Mouse (Mus musculus): Measurements from ENCODE around the gene Tmem102. TPM values are rescaled to one million over a fixed set of nuclear protein-coding genes. Genes with fewer than 3 reads are reported as not detected.

Tmem102 gene
- polyA plus RNA-seq, 1 experiment from 2014 or later: 4.1 TPM

DNA sequence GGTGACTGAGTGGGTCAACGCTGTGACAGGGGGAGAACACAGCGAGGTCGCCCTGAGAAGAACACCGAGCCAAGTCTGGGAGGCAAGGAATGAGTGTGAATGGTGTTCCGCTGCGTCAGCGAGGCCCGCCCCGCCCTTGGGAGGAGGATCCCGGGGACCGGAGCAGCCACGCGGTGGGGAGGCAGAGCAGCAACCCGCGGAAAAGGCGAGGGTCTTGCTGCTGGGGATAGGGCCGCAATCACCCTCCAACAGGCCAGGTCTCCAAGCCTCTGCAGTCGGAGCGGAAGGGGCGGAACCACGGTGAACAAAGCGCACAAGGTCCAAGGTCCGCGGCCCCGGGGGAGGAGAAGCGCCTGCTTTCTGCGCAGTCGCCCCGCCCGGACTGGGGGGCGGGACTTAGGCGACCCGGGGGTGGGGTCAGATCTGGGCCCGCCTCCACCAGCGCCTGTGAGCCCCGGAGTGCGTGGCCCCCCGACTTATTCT is 40.8 kb upstream of the Tmem102 start, which contains the start of gene Plscr3:
Plscr3 (plus strand) TSS at position 179 of the 483 bp plus-strand sequence.
- Histone ChIP-seq H3K4me1 (ENCODE audit: control insufficient read depth, insufficient read depth, low read length) (peaks cover 25% of the 10 kb centered on the region), H3K27me3 (replicated peaks; ENCODE audit: control insufficient read depth, insufficient read depth, low read length) (no peaks in the 10 kb centered on the region), H3K36me3 (ENCODE audit: control insufficient read depth, insufficient read depth, low read length) (peaks cover 36% of the 10 kb centered on the region), H3K27ac (replicated peaks; ENCODE audit: low read depth, low read length) (peak within 1 kb of the TSS; percentile 95), H3K9ac (ENCODE audit: low read depth, low read length) (peak within 1 kb of the TSS; percentile 92), H3K4me3 (ENCODE audit: low read depth, low read length) (peak within 1 kb of the TSS; percentile 90), H3K4me2 (ENCODE audit: low read depth, low read length) (peak within 1 kb of the TSS; percentile 95), H3K9me3 (ENCODE audit: control insufficient read depth, low read length) (no peaks in the 10 kb centered on the region)
- WGBS: 0% methylated on average over 19 of the region's 38 CpGs
- ATAC-seq (ENCODE audit: low read depth) (peak; percentile 92), DNase-seq (ENCODE audit: low spot score) (peak; percentile 96)

DNA sequence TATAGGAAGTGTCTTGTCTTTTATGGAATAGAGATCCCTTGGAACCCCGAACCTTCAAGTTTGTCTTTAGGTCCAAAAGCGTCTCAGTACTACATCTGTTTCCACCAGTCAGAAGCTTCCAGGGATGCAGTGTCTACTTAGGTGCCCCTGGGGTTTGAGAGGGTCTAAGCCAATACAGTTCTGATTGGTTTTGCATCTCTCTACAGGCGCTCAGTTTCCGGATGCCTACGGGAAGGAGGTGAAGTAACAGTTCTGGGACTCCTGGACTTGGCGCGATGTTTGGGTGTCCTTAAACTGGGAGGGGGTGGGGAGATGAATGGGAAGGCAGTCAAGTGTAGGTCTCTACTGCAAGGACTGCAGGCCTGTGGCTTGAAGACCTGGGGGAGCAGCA is 33.3 kb upstream of the Tmem102 start:
- peak overlapping the region; percentile 90 for H3K27ac ChIP-seq (replicated peaks; ENCODE audit: low read depth, low read length)
- no peaks in the 10 kb centered on the region for H3K9me3 ChIP-seq (ENCODE audit: control insufficient read depth, low read length)
- 2% methylated on average over 7 of the region's 7 CpGs for WGBS
- no peaks in the 10 kb centered on the region for H3K27me3 ChIP-seq (replicated peaks; ENCODE audit: control insufficient read depth, insufficient read depth, low read length)
- DNase-seq (ENCODE audit: low spot score) (no peak), ATAC-seq (ENCODE audit: low read depth) (peak; percentile 2; the same call in 1 of the 2 replicates)
- peak overlapping the region; percentile 95 for H3K4me2 ChIP-seq (ENCODE audit: low read depth, low read length)
- peaks cover 26% of the 10 kb centered on the region for H3K4me1 ChIP-seq (ENCODE audit: control insufficient read depth, insufficient read depth, low read length)
- H3K4me3 ChIP-seq (ENCODE audit: low read depth, low read length): peak overlapping the region; percentile 73
- peaks cover 3% of the 10 kb centered on the region for H3K36me3 ChIP-seq (ENCODE audit: control insufficient read depth, insufficient read depth, low read length)
- H3K9ac ChIP-seq (ENCODE audit: low read depth, low read length): peak overlapping the region; percentile 79

DNA sequence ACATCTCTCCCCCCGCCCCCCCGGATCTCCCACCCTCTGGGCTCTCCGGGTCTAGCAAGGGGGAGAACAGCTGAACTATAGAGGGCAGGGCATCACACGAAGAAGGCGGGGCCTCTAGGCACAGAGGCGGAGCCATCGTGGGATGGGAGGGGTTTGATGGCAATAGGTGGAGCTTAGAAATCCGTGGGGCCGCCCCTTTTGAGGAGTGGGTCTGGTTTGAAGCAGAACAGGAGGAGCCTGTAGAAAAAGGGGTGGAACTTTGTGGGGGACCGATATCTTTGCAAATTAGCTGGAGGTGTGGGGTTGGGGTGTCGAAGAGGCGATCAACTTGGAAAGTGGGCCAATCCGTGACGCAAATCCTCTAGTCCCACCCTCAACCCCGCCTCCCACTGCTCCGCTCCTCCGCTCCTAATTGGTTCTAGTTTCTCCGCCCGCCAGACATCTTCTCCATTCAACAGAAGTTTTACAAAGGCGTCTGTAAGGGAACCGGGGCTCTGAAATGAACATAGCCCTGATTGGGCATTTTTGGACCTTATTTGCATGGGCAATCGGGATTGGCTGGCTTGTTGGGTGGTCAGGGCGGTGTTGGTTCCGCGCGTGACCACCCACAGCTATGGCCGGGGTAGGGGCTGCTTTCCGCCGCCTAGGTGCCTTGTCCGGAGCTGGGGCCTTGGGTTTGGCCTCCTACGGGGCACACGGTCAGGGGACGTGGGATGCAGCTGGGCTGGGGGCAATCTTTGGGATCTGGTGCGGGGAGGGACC is 32.7 kb upstream of the Tmem102 start, which contains the start of gene Tmem256:
Tmem256 (plus strand) TSS at position 563 of the 762 bp plus-strand sequence.
- H3K27ac ChIP-seq (replicated peaks; ENCODE audit: low read depth, low read length): peak within 1 kb of the TSS; percentile 92
- peak within 1 kb of the TSS; percentile 81 for H3K9ac ChIP-seq (ENCODE audit: low read depth, low read length)
- peak; percentile 99 for DNase-seq (ENCODE audit: low spot score)
- H3K36me3 ChIP-seq (ENCODE audit: control insufficient read depth, insufficient read depth, low read length): peaks cover 9% of the 10 kb centered on the region
- peak within 1 kb of the TSS; percentile 95 for H3K4me2 ChIP-seq (ENCODE audit: low read depth, low read length)
- ATAC-seq (ENCODE audit: low read depth): peak; percentile 92
- peak within 1 kb of the TSS; percentile 73 for H3K4me3 ChIP-seq (ENCODE audit: low read depth, low read length)
- under 1% methylated on average over 28 of the region's 34 CpGs for WGBS
- peaks cover 28% of the 10 kb centered on the region for H3K4me1 ChIP-seq (ENCODE audit: control insufficient read depth, insufficient read depth, low read length)
- no peaks in the 10 kb centered on the region for H3K9me3 ChIP-seq (ENCODE audit: control insufficient read depth, low read length)
- H3K27me3 ChIP-seq (replicated peaks; ENCODE audit: control insufficient read depth, insufficient read depth, low read length): no peaks in the 10 kb centered on the region

DNA sequence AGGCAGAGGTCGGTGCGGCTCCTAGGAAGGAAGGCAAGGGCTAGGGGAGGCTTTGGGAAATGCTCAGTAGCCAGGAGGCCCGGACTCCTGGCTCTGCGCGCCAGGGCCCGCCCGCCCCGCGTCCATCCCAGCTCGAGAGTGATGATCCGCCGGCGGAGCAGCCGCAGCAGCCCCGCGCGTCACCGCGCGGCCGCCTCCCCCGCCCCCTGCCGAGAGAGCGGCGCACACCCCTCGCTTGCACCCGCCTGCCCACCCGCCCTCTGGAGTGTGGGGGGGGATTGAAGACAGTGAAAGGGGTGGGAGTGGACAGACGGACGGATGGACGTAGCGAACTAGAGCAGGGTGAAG is 32.2 kb upstream of the Tmem102 start, which contains the start of gene Nlgn2:
Nlgn2 (minus strand) TSS at position 181 of the 348 bp plus-strand sequence.
- Histone ChIP-seq H3K4me1 (ENCODE audit: control insufficient read depth, insufficient read depth, low read length) (peaks cover 28% of the 10 kb centered on the region), H3K27me3 (replicated peaks; ENCODE audit: control insufficient read depth, insufficient read depth, low read length) (no peaks in the 10 kb centered on the region), H3K4me2 (ENCODE audit: low read depth, low read length) (peak within 1 kb of the TSS; percentile 95), H3K36me3 (ENCODE audit: control insufficient read depth, insufficient read depth, low read length) (peaks cover 14% of the 10 kb centered on the region), H3K4me3 (ENCODE audit: low read depth, low read length) (peak within 1 kb of the TSS; percentile 73), H3K27ac (replicated peaks; ENCODE audit: low read depth, low read length) (peak within 1 kb of the TSS; percentile 92), H3K9ac (ENCODE audit: low read depth, low read length) (peak within 1 kb of the TSS; percentile 81), H3K9me3 (ENCODE audit: control insufficient read depth, low read length) (no peaks in the 10 kb centered on the region)
- peak; percentile 75 for ATAC-seq (ENCODE audit: low read depth)
- DNase-seq (ENCODE audit: low spot score): no peak
- 0% methylated on average over 7 of the region's 32 CpGs for WGBS

DNA sequence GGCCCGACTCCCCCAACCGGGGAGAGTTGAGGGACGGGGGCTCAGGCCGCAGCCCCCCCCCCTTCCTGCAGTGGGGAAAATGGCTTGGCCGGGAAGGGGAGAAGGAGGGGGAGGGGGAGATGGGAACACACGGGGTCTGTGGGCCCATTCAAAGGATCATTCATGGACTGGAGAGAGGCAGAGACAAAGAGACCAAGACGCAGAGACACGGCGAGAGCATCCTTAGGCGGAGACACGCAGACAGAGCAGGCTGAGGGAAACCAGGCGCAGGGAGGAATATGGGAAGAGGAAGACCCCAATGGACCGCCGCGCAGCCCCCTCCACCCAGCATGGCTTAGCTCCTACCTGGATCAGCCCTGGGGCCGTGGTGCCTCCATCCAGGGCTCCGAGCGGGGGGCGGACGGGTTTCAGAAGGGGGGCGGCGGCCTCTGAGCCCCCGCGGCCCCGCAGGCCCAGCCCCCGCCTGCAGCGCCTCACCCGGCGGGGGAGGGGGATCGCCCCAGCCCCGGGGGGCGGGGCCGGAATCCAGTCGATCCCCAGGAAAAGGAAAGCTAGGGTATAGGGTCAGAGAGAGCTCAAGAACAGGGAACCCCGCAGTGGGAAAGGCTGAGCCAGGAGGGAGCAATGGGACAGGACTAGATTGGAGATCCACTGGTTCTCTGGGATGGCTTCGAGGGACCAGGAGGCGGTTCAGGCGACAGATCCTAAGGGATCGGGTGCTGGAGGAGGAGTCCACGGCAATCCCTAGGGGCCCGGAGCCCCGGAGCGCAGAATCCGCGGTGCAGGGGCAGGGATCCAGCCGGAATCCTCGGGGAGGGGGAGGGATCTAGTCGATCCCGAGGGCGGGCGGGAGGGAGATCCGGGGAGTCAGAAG is 31.5 kb upstream of the Tmem102 start:
- H3K9ac ChIP-seq (ENCODE audit: low read depth, low read length): peak overlapping the region; percentile 81
- H3K36me3 ChIP-seq (ENCODE audit: control insufficient read depth, insufficient read depth, low read length): peaks cover 20% of the 10 kb centered on the region
- peak overlapping the region; percentile 73 for H3K4me3 ChIP-seq (ENCODE audit: low read depth, low read length)
- no peaks in the 10 kb centered on the region for H3K9me3 ChIP-seq (ENCODE audit: control insufficient read depth, low read length)
- peak overlapping the region; percentile 95 for H3K4me2 ChIP-seq (ENCODE audit: low read depth, low read length)
- peak overlapping the region; percentile 92 for H3K27ac ChIP-seq (replicated peaks; ENCODE audit: low read depth, low read length)
- ATAC-seq (ENCODE audit: low read depth) (no peak), DNase-seq (ENCODE audit: low spot score) (peak; percentile 61)
- peaks cover 28% of the 10 kb centered on the region for H3K4me1 ChIP-seq (ENCODE audit: control insufficient read depth, insufficient read depth, low read length)
- 2% methylated on average over 37 of the region's 52 CpGs for WGBS
- no peaks in the 10 kb centered on the region for H3K27me3 ChIP-seq (replicated peaks; ENCODE audit: control insufficient read depth, insufficient read depth, low read length)

DNA sequence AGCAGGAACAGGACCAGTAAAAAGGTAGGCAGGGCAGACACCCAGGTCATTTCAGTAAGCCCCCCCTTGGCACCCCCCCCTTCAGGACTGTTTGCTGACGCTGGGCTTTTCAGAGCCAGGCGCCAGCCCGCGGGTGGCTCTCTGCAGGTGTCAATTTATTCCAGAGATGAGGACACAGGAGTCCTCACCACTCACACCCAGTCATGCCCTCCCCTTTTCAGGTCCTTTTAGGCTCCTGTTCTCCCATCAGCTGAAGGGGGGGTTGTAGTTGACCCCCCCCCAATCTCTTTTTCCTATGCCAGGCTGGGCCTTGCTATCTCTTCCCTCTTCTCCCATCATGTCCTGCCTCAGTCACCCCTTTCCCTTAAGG is 30.5 kb upstream of the Tmem102 start:
- Histone ChIP-seq H3K27me3 (replicated peaks; ENCODE audit: control insufficient read depth, insufficient read depth, low read length) (no peaks in the 10 kb centered on the region), H3K4me3 (ENCODE audit: low read depth, low read length) (peak overlapping the region; percentile 73), H3K4me1 (ENCODE audit: control insufficient read depth, insufficient read depth, low read length) (peaks cover 28% of the 10 kb centered on the region), H3K9ac (ENCODE audit: low read depth, low read length) (peak overlapping the region; percentile 81), H3K27ac (replicated peaks; ENCODE audit: low read depth, low read length) (peak overlapping the region; percentile 92; the same call in 1 of the 2 replicates), H3K9me3 (ENCODE audit: control insufficient read depth, low read length) (no peaks in the 10 kb centered on the region), H3K4me2 (ENCODE audit: low read depth, low read length) (peak overlapping the region; percentile 95), H3K36me3 (ENCODE audit: control insufficient read depth, insufficient read depth, low read length) (peaks cover 28% of the 10 kb centered on the region)
- no peak for ATAC-seq (ENCODE audit: low read depth)
- DNase-seq (ENCODE audit: low spot score): no peak
- 6% methylated on average over 4 of the region's 4 CpGs for WGBS

DNA sequence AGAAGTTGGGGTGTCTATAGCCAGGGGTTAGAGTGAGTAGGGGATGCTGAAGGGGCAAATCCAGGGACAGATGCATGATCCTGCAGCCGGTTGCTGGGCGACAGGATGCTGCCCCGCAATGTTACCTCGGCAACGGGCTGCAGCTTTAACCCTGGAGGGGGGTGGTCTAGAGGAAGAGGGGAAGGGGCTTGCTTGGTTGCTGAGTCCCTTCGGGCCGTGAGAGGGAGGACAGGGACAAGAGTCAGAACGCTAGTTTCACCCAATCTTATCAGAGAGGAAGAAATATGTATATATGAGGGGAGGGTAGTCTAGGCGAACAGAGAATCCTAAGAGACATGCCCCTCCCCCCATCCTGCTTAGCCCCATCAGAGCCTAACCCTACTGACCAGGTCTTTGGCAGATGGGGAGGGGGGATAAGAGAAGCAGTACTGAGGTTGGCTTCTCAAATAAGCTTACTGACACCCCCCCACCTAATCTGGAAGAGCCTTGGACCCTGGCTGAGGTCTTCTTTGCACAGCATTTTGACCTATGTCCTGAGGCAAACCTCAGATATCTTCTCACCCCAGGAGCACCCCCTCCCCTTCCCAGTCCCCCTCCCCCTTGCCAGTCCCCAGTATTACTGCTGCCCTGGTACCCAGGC is 30.0 kb upstream of the Tmem102 start:
- WGBS: 10% methylated on average over 9 of the region's 9 CpGs
- H3K9ac ChIP-seq (ENCODE audit: low read depth, low read length): peak overlapping the region; percentile 30; the same call in 1 of the 2 replicates

DNA sequence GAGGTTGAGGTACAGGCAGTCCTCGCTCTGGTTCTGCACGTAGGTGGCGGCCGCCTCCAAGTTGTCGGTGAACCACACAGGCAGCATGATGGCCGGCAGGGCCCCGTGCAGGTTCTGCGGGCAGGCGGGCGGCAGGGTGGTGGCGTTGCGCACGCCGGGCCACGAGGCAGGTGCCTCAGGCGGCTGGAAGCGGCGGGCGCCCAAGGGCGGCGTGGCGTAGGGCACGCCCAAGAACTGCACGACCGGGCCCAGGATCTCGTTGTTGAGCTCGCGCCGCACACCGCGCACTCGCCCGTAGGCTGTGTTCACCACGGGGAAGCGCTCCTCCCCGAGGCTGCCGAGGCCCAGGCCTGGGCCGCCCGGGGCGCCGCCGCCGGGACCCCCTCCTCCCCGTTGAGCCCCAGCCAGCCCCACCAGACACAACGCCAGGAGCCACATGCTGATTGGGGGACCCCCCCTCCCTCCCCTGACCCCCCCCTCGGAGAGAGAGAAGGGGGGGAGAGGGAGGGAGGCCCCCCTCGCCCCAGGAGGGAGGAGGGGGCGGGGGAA is 28.7 kb upstream of the Tmem102 start:
- peak overlapping the region; percentile 95 for H3K4me2 ChIP-seq (ENCODE audit: low read depth, low read length)
- H3K36me3 ChIP-seq (ENCODE audit: control insufficient read depth, insufficient read depth, low read length): peaks cover 42% of the 10 kb centered on the region
- peak overlapping the region; percentile 72 for H3K9ac ChIP-seq (ENCODE audit: low read depth, low read length)
- 15% methylated on average over 14 of the region's 48 CpGs for WGBS
- peaks cover 25% of the 10 kb centered on the region for H3K4me1 ChIP-seq (ENCODE audit: control insufficient read depth, insufficient read depth, low read length)
- H3K27me3 ChIP-seq (replicated peaks; ENCODE audit: control insufficient read depth, insufficient read depth, low read length): no peaks in the 10 kb centered on the region
- H3K4me3 ChIP-seq (ENCODE audit: low read depth, low read length): peak overlapping the region; percentile 73
- no peak for DNase-seq (ENCODE audit: low spot score)
- H3K27ac ChIP-seq (replicated peaks; ENCODE audit: low read depth, low read length): 0 out of 2 replicates have a peak overlapping the region, but pooled peaks have one; percentile 36
- no peak for ATAC-seq (ENCODE audit: low read depth)
- no peaks in the 10 kb centered on the region for H3K9me3 ChIP-seq (ENCODE audit: control insufficient read depth, low read length)

More for the DNA sequence above, 30.0 kb upstream of the Tmem102 start:
- no peak for ATAC-seq (ENCODE audit: low read depth)
- H3K36me3 ChIP-seq (ENCODE audit: control insufficient read depth, insufficient read depth, low read length): peaks cover 33% of the 10 kb centered on the region
- H3K27ac ChIP-seq (replicated peaks; ENCODE audit: low read depth, low read length): no peak overlapping the region
- peak overlapping the region; percentile 95 for H3K4me2 ChIP-seq (ENCODE audit: low read depth, low read length)
- H3K4me3 ChIP-seq (ENCODE audit: low read depth, low read length): peak overlapping the region; percentile 73
- H3K4me1 ChIP-seq (ENCODE audit: control insufficient read depth, insufficient read depth, low read length): peaks cover 28% of the 10 kb centered on the region
- no peaks in the 10 kb centered on the region for H3K27me3 ChIP-seq (replicated peaks; ENCODE audit: control insufficient read depth, insufficient read depth, low read length)
- no peaks in the 10 kb centered on the region for H3K9me3 ChIP-seq (ENCODE audit: control insufficient read depth, low read length)
- DNase-seq (ENCODE audit: low spot score): no peak

All from embryonic facial prominence, embryonic 14.5 days (tissue).